Mouse (Mus musculus) c-Kit-positive CD71-positive TER-119-negative erythroid progenitor cells, embryonic 14.5 days (primary cell): ENCODE data around the gene Prss35.

Experiments
- DNase-seq: peaks from one replicate; pipeline ENCODE4 v3.0.0-alpha.2; 2013; ENCODE audit warnings: low read depth

Prss35 gene

DNA sequence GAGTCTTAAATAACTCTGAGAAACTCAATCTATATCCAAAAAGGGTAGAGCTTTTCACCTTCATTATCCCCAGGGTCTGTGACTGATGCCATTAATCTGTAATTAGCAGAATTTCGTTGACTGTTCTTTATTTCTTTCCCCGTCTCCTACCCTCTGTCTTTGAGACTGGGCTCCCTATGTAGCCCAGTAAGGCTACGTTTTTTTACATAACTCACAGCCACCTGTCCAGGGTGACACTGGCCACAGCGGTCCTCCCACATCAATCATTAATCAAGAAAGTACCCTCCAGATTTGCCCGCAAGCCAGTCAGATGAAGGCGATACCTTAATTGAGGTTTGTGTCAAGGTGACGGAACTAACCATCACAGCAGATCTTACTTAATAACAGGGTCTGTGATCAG lies 55.6 kb downstream of the Prss35 start:
- DNase-seq = no peak

DNA sequence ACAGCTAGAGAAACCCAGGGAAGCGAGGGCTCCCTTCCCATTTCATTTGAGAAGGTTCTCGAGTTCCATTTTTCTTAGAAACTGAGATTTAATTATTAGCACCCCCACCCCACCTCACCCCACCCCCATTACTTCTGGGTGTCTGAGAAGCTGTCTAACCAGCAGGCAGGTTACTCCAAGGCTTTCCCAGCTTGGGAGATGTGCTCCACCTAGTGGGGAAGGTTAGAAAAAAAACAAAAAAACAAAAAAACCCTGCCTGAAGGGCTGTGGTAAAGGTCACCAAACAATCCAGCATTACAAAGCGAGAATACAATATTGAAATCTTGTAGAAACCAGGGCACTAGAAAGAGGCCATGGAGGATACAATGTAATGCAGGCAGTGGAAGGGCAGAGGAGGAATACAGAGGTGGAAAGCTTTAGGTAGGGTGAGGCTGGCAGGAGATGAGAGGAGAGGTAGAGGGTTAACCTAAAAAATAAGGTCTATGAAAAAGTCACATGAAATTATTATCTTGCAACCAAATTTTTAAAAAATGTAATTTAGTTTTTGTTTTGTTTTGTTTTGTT lies 57.2 kb downstream of the Prss35 start:
- no peak for DNase-seq
